Comparison of ENCODE assay signal across 7 mouse cellular contexts in genomic region chr4:124703406-124703805, GRCm38 (mm10). TPM values are rescaled to one million over a fixed set of nuclear protein-coding genes. Genes with fewer than 3 reads are reported as not detected.
DNase-seq lines count a peak whose midpoint lies in the region; ATAC-seq and TF ChIP-seq lines count a peak whose summit lies in the region.

No protein-coding gene starts in this region.

- peaks cover 37 to 60% of the 10 kb centered on the region in 2 experiments for H3K4me1 ChIP-seq in CH12.LX (ENCODE audit: control insufficient read depth in 1 of 2, insufficient read depth in 2 of 2)
- H3K4me1 ChIP-seq in intestine, postnatal 0 days (replicated peaks; ENCODE audit: control insufficient read depth, insufficient read depth, low read length), result peaks cover 6% of the 10 kb centered on the region; the same call in 1 of the 2 replicates
- H3K4me1 ChIP-seq in stomach, postnatal 0 days (replicated peaks; ENCODE audit: control insufficient read depth, insufficient read depth), result peaks cover 14% of the 10 kb centered on the region

- no peak for TF ChIP-seq RAD21 in CH12.LX (IDR thresholded peaks at IDR 0.05; ENCODE audit: low read depth, low read length)

- peak overlapping the region; percentile 32 for H3K27ac ChIP-seq in CH12.LX (ENCODE audit: insufficient read depth, low read depth)
- no peak overlapping the region for H3K27ac ChIP-seq in intestine, postnatal 0 days (ENCODE audit: low read depth, low read length)
- peak overlapping the region; percentile 85 for H3K27ac ChIP-seq in stomach, postnatal 0 days (replicated peaks)

- H3K4me2 ChIP-seq in CH12.LX (ENCODE audit: insufficient read depth, low read depth, poor library complexity, severe bottlenecking), result peak overlapping the region; percentile 42; the same call in 1 of the 2 replicates
- peak overlapping the region; percentile 30; the same call in 1 of the 2 replicates for H3K4me2 ChIP-seq in intestine, postnatal 0 days (replicated peaks; ENCODE audit: low read depth)
- peak overlapping the region; percentile 38 for H3K4me2 ChIP-seq in stomach, postnatal 0 days (replicated peaks; ENCODE audit: low read depth)

- WGBS in intestine, postnatal 0 days, result 69% methylated on average over 2 of the region's 2 CpGs
- 17% methylated on average over 2 of the region's 2 CpGs for whole genome bisulfite sequencing in stomach, postnatal 0 days

- peak overlapping the region; percentile 7; the same call in 1 of the 2 replicates for H3K9ac ChIP-seq in CH12.LX (ENCODE audit: insufficient read depth, low read depth)
- no peak overlapping the region for H3K9ac ChIP-seq in intestine, postnatal 0 days (ENCODE audit: low read depth, low read length)
- 0 out of 2 replicates have a peak overlapping the region, but pooled peaks have one; percentile 38 for H3K9ac ChIP-seq in stomach, postnatal 0 days (ENCODE audit: low read length)

- DNase-seq in CH12.LX (ENCODE audit: extremely low read depth), result no peak
- peak; percentile 62 for DNase-seq in gastrocnemius, postnatal 14 days
- DNase-seq in stomach, postnatal 0 days (ENCODE audit: low spot score), result peak; percentile 34
- no peak for DNase-seq in urinary bladder, postnatal 36 days (ENCODE audit: low spot score in 2 of 2)

- TF ChIP-seq POLR2A in CH12.LX (IDR thresholded peaks at IDR 0.05; ENCODE audit: low read depth, low read length), result no peak

- TF ChIP-seq EP300 in CH12.LX (IDR thresholded peaks at IDR 0.05; ENCODE audit: low read length), result no peak
- TF ChIP-seq EP300 in stomach, postnatal 0 days (optimal IDR thresholded peaks at IDR 0.05), result no peak

- H3K27me3 ChIP-seq in C2C12 (ENCODE audit: control insufficient read depth, insufficient read depth, insufficient read length), result no peaks in the 10 kb centered on the region
- H3K27me3 ChIP-seq in CH12.LX (replicated peaks), result no peaks in the 10 kb centered on the region
- no peaks in the 10 kb centered on the region for H3K27me3 ChIP-seq in intestine, postnatal 0 days (replicated peaks; ENCODE audit: control insufficient read depth, insufficient read depth, low read length)
- no peaks in the 10 kb centered on the region for H3K27me3 ChIP-seq in stomach, postnatal 0 days (ENCODE audit: control insufficient read depth, insufficient read depth, low read length)

- no peak for ATAC-seq in intestine, postnatal 0 days
- ATAC-seq in stomach, postnatal 0 days (ENCODE audit: low FRiP score, low TSS enrichment), result no peak
- no peak for ATAC-seq in erythroid progenitor cell, adult 5-6 weeks (replicated peaks; ENCODE audit: low FRiP score, poor library complexity, severe bottlenecking)

- H3ac ChIP-seq in C2C12 (ENCODE audit: control insufficient read depth, insufficient read length, low read depth), result peak overlapping the region; percentile 58

- H3K4me3 ChIP-seq in C2C12 (ENCODE audit: insufficient read depth, poor library complexity, severe bottlenecking) (peak overlapping the region; percentile 62), CH12.LX (replicated peaks in 1 of 3; ENCODE audit: low read depth in 2 of 3, low read length in 2 of 3, poor library complexity in 1 of 3) (peak overlapping the region in 2 of 3 experiments; percentile 11 to 19)
- no peak overlapping the region for H3K4me3 ChIP-seq in intestine, postnatal 0 days (ENCODE audit: low read depth, low read length)
- no peak overlapping the region for H3K4me3 ChIP-seq in stomach, postnatal 0 days (ENCODE audit: low read depth, low read length)

- in situ Hi-C loops in CH12.LX (cut with MboI; ENCODE audit: low pct_ligation_motif_present, low pct_unique_long_range_greater_than_20kb, low sequenced_read_pairs), result loop anchor here (10.0 kb wide), 1 partner anchor 361 kb away; the partner anchor contains the start of genes Dnali1 and Snip1

- H3K9me3 ChIP-seq in CH12.LX (replicated peaks; ENCODE audit: low read length), result peaks cover 2% of the 10 kb centered on the region
- H3K9me3 ChIP-seq in intestine, postnatal 0 days (ENCODE audit: control insufficient read depth), result no peaks in the 10 kb centered on the region
- no peaks in the 10 kb centered on the region for H3K9me3 ChIP-seq in stomach, postnatal 0 days (ENCODE audit: control insufficient read depth, low read length)

- H3K79me3 ChIP-seq in C2C12 (ENCODE audit: low read depth), result peaks cover 65% of the 10 kb centered on the region

- intact Hi-C loops in gastrocnemius, postnatal 14 days (cut with DNase I; ENCODE audit: low total_unique reads), result no loop called here

- dilution Hi-C loops in CH12.LX (cut with MboI; ENCODE audit: extremely low pct_ligation_motif_present, extremely low pct_unique_long_range_greater_than_20kb, low sequenced_read_pairs), result no loop called here

- H3K79me2 ChIP-seq in C2C12 (ENCODE audit: control insufficient read depth, insufficient read depth) (peaks cover 76% of the 10 kb centered on the region), CH12.LX (replicated peaks; ENCODE audit: control insufficient read depth, extremely low read depth, insufficient read depth, poor library complexity, severe bottlenecking) (peaks cover 19% of the 10 kb centered on the region)

- TF ChIP-seq CTCF in C2C12 (IDR thresholded peaks at IDR 0.05; ENCODE audit: control insufficient read depth, insufficient read depth, insufficient read length) (no peak), CH12.LX (conservative IDR thresholded peaks at IDR 0.05 in 1 of 2, IDR thresholded peaks at IDR 0.05 in 1 of 2; ENCODE audit: low read depth in 2 of 2, low read length in 2 of 2) (no peak)
- no peak for TF ChIP-seq CTCF in intestine, postnatal 0 days (IDR thresholded peaks at IDR 0.05; ENCODE audit: low read depth)
- no peak for TF ChIP-seq CTCF in stomach, postnatal 0 days (IDR thresholded peaks at IDR 0.05; ENCODE audit: low read depth)

- H3K36me3 ChIP-seq in C2C12 (ENCODE audit: control insufficient read depth, insufficient read depth) (peaks cover 44% of the 10 kb centered on the region), CH12.LX (replicated peaks in 1 of 2; ENCODE audit: control insufficient read depth in 1 of 2, insufficient read depth in 1 of 2, low read length in 1 of 2) (peaks cover 17 to 21% of the 10 kb centered on the region in 2 experiments)
- peaks cover 10% of the 10 kb centered on the region; the same call in 1 of the 2 replicates for H3K36me3 ChIP-seq in intestine, postnatal 0 days (ENCODE audit: control insufficient read depth, insufficient read depth)
- H3K36me3 ChIP-seq in stomach, postnatal 0 days (ENCODE audit: control insufficient read depth, insufficient read depth, low read length), result no peaks in the 10 kb centered on the region; the same call in 1 of the 2 replicates

RNA-seq across cellular contexts. Expression of gene Fhl3, which starts 2.9 kb away (rescaled TPM):
- 206 TPM for polyA plus RNA-seq in C2C12 (2012; fragmentation: generic; extraction: Trizol)
- total RNA-seq in CH12.LX (2012; rRNA removed), result 10.4 and 10.8 TPM in 2 replicates
- total RNA-seq in CH12.LX (2014; rRNA removed), result 3.6 and 4.1 TPM in 2 replicates
- 14.8 and 20.8 TPM in 2 replicates for polyA plus RNA-seq in CH12.LX (2012; ENCODE audit: insufficient read length, low read depth)
- total RNA-seq in gastrocnemius, postnatal 14 days (2021), result 100 to 1,000 TPM in 1 of 2 experiments, 10 to 100 TPM in 1; 77.5 to 112 TPM
- 3.8 TPM in 2 replicates for polyA plus RNA-seq in intestine, postnatal 0 days (2015; fragmentation: Nextera tagmentation; extraction: Ambion mirVana)
- 7.4 and 9.0 TPM in 2 replicates for polyA plus RNA-seq in stomach, postnatal 0 days (2015; fragmentation: Nextera tagmentation; extraction: Ambion mirVana)
- total RNA-seq in erythroid progenitor cell, adult 5-6 weeks (2015; ENCODE audit: low replicate concordance), result 4.0 TPM in 1 of 2 replicates, not detected in the other
- 0.64 TPM in 1 of 2 replicates, not detected in the other for total RNA-seq in erythroid progenitor cell, adult 5-6 weeks (2017; ENCODE audit: low replicate concordance)

RNA-seq across cellular contexts. Expression of gene Utp11, which starts 10.0 kb away (rescaled TPM):
- 29.7 TPM for polyA plus RNA-seq in C2C12 (2012; fragmentation: generic; extraction: Trizol)
- 52.7 and 63.2 TPM in 2 replicates for total RNA-seq in CH12.LX (2012; rRNA removed)
- 78.1 and 84.4 TPM in 2 replicates for total RNA-seq in CH12.LX (2014; rRNA removed)
- polyA plus RNA-seq in CH12.LX (2012; ENCODE audit: insufficient read length, low read depth), result 102 and 107 TPM in 2 replicates
- 10 to 100 TPM; 16.5 to 20.4 TPM for total RNA-seq in gastrocnemius, postnatal 14 days (2021)
- 29.6 and 32.3 TPM in 2 replicates for polyA plus RNA-seq in intestine, postnatal 0 days (2015; fragmentation: Nextera tagmentation; extraction: Ambion mirVana)
- 105 TPM in 2 replicates for polyA plus RNA-seq in stomach, postnatal 0 days (2015; fragmentation: Nextera tagmentation; extraction: Ambion mirVana)
- 10.5 and 24.7 TPM in 2 replicates for total RNA-seq in erythroid progenitor cell, adult 5-6 weeks (2015; ENCODE audit: low replicate concordance)
- 9.0 and 11.4 TPM in 2 replicates for total RNA-seq in erythroid progenitor cell, adult 5-6 weeks (2017; ENCODE audit: low replicate concordance)

RNA-seq across cellular contexts. Expression of gene Sf3a3, which starts 11.2 kb away (rescaled TPM):
- polyA plus RNA-seq in C2C12 (2012; fragmentation: generic; extraction: Trizol) (71.6 TPM), CH12.LX (2012; ENCODE audit: insufficient read length, low read depth) (134 and 156 TPM in 2 replicates)
- total RNA-seq in CH12.LX (2012; rRNA removed) (100 and 129 TPM in 2 replicates), CH12.LX (2014; rRNA removed) (122 and 146 TPM in 2 replicates)
- 10 to 100 TPM; 14.7 to 17.4 TPM for total RNA-seq in gastrocnemius, postnatal 14 days (2021)
- 45.3 and 45.7 TPM in 2 replicates for polyA plus RNA-seq in intestine, postnatal 0 days (2015; fragmentation: Nextera tagmentation; extraction: Ambion mirVana)
- 58.7 and 63.5 TPM in 2 replicates for polyA plus RNA-seq in stomach, postnatal 0 days (2015; fragmentation: Nextera tagmentation; extraction: Ambion mirVana)
- total RNA-seq in erythroid progenitor cell, adult 5-6 weeks (2015; ENCODE audit: low replicate concordance), result 21.3 and 37.7 TPM in 2 replicates
- 43.6 and 54.1 TPM in 2 replicates for total RNA-seq in erythroid progenitor cell, adult 5-6 weeks (2017; ENCODE audit: low replicate concordance)

RNA-seq across cellular contexts. Expression of gene Inpp5b, which starts 38.2 kb away (rescaled TPM):
- polyA plus RNA-seq in C2C12 (2012; fragmentation: generic; extraction: Trizol) (13.8 TPM), CH12.LX (2012; ENCODE audit: insufficient read length, low read depth) (21.1 and 25.6 TPM in 2 replicates)
- total RNA-seq in CH12.LX (2012; rRNA removed) (25.9 and 26.2 TPM in 2 replicates), CH12.LX (2014; rRNA removed) (30.2 and 34.0 TPM in 2 replicates)
- 1 to 10 TPM; 8.7 to 9.4 TPM for total RNA-seq in gastrocnemius, postnatal 14 days (2021)
- 22.4 and 23.0 TPM in 2 replicates for polyA plus RNA-seq in intestine, postnatal 0 days (2015; fragmentation: Nextera tagmentation; extraction: Ambion mirVana)
- 23.5 and 24.8 TPM in 2 replicates for polyA plus RNA-seq in stomach, postnatal 0 days (2015; fragmentation: Nextera tagmentation; extraction: Ambion mirVana)
- total RNA-seq in erythroid progenitor cell, adult 5-6 weeks (2015; ENCODE audit: low replicate concordance), result 49.9 and 84.0 TPM in 2 replicates
- 40.2 and 70.5 TPM in 2 replicates for total RNA-seq in erythroid progenitor cell, adult 5-6 weeks (2017; ENCODE audit: low replicate concordance)

RNA-seq across cellular contexts. Expression of gene Pou3f1, which starts 46.8 kb away (rescaled TPM):
- 0.01 TPM for polyA plus RNA-seq in C2C12 (2012; fragmentation: generic; extraction: Trizol)
- total RNA-seq in CH12.LX (2012; rRNA removed), result not detected in 2 replicates
- not detected in 2 replicates for total RNA-seq in CH12.LX (2014; rRNA removed)
- not detected in 2 replicates for polyA plus RNA-seq in CH12.LX (2012; ENCODE audit: insufficient read length, low read depth)
- 1 to 10 TPM; 1.3 to 2.2 TPM for total RNA-seq in gastrocnemius, postnatal 14 days (2021)
- 0.08 TPM in 1 of 2 replicates, not detected in the other for polyA plus RNA-seq in intestine, postnatal 0 days (2015; fragmentation: Nextera tagmentation; extraction: Ambion mirVana)
- polyA plus RNA-seq in stomach, postnatal 0 days (2015; fragmentation: Nextera tagmentation; extraction: Ambion mirVana), result 0.13 TPM in 2 replicates
- not detected in 2 replicates for total RNA-seq in erythroid progenitor cell, adult 5-6 weeks (2015; ENCODE audit: low replicate concordance)
- not detected in 2 replicates for total RNA-seq in erythroid progenitor cell, adult 5-6 weeks (2017; ENCODE audit: low replicate concordance)

Comparison
In these comparisons a context has a peak if more than half of its experiments do, and no peak if none do; other contexts are left out.
1. H3K4me3 ChIP-seq: peak in C2C12 (single experiment) and CH12.LX (2 of 3); none in intestine, postnatal 0 days (single experiment) and stomach, postnatal 0 days (single experiment).
2. DNase-seq: peak in gastrocnemius, postnatal 14 days (single experiment) and stomach, postnatal 0 days (single experiment); none in CH12.LX (single experiment) and urinary bladder, postnatal 36 days (0 of 2).
3. Peak in every context shown above with its lines, with median percentiles within 50 percentile points of each other: H3K4me2 ChIP-seq.